Mouse (Mus musculus): ENCODE results near the gene Cacfd1.

Gene Cacfd1

GRCm38 (mm10) chr2:27009714-27010244, at the start of gene Cacfd1:
Cacfd1 (plus strand) TSS chr2:27009926.
- peak; percentile 92 for DNase-seq (ENCODE audit: low read depth)

DNA sequence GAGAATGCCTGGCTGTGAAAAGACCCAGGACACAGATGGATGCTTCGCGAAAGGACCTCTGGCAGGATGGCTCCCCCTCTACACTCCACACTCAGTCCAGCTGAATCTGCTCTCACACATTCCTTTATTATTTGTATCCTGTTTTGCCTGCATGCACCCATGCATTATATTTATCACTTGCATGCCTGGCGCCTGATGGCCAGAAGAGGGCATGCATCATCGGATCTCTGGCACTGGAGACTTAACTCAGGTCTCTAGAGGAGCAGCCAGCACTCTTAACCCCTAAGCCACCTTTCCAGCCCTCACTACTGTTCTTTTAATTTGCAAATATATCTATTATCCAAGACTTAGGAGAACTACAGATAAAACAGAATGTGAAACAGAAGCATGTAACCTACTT, 49.0 kb upstream of the Cacfd1 start:
- peak; percentile 28 for DNase-seq (ENCODE audit: low read depth)

- peak; percentile 97 for DNase-seq (ENCODE audit: low read depth)
These were observed 45.6 kb upstream of the Cacfd1 start, which contains the start of gene Rexo4 for GRCm38 (mm10) chr2:26963923-26964723. Rexo4 (minus strand) TSS chr2:26964386.

DNA sequence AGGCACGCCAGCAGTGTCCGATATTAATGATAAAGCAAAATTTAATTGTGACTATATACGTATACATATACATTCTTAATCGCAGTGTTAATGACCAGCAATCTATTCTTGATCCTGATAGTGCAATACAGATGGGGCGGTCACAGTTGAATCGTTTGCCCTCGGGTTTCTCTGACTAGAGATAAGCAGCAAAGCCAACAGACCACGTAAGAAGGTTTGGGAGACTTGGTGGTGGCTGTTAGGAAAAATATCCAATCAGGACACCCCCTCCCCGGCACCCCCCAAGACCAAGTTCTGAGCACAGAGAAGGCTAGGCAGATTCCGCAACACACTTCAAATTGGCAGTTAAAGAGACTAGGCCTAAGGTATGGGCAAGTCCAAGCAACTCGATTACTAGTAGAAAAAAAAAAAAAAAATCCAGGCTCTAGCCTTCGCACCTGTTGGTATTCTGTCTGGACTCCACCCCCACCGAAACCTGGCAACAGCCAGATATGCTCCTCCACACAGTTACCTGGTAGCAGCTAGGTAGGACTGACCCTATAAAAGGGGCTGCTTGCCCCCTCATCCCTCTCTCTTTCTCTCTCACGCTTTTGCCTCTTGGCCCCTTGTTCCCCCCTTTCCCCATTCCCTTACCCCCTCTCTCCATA, 44.9 kb upstream of the Cacfd1 start:
- no peak for DNase-seq (ENCODE audit: low read depth)

GRCm38 (mm10) chr2:26967262-26967661, 42.5 kb upstream of the Cacfd1 start:
- DNase-seq (ENCODE audit: low read depth): peak; percentile 13

GRCm38 (mm10) chr2:26973116-26973515, 36.6 kb upstream of the Cacfd1 start, which contains the start of gene Adamts13:
Adamts13 (plus strand) TSS chr2:26973416.
- no peak for DNase-seq (ENCODE audit: low read depth)

DNA sequence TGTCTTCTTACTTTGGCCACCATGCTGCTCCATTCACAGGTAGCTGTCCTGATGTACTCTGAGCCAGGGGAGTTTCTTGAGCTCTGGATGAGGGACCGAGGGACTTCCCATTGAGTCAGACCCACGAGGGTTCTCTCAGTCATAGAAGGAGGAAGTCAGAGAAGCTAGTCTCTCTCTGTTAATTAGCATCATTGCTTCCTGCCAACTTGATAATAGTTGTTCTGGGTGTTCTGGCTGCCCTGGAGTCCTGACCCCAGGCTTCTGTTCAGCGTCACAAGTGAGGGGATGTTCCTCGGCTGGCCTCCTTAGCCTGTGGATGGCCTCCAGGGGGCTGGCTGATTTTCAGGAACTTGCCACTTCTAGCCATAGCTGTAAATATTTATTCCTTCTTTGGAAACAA, 35.8 kb upstream of the Cacfd1 start:
- DNase-seq (ENCODE audit: low read depth): no peak

DNA sequence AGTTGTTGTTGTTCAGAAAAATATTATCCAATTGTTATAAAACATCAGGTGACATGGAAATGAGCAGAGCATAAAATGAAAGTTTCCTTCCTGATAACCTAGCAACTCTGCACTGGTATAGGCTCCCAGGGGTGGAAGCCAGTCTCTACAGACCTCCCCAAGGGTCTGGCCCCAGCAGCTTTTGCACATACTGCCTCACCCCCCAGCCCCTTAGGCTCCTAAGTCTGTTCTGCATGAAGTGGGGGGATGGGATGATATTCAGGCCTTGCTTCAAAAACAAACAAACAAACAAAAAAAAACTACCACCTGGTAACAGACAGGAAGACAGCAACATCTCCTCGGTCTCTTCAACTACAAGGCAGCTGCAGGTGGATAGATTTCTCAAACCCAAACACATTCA, 29.4 kb upstream of the Cacfd1 start:
- DNase-seq (ENCODE audit: low read depth): no peak

DNA sequence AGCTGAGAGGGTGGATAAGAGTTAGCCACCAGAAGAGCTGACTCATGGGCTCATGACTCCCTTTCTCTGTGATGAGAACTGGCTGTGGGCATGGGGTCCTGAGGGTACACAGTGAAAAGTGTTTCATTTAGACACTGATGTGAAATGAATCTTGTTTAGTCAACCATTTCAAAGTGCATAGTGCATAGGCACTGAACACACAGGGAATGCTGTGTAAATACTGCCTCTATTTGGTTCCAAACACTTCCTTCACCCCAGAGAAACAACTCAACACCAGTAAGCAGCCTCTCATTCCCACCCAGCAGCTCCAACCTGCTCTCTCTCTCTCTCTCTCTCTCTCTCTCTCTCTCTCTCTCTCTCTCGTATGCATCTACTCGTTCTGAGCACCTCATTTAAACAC, 25.5 kb upstream of the Cacfd1 start:
- DNase-seq (ENCODE audit: low read depth): no peak

GRCm38 (mm10) chr2:26984640-26985039, 25.1 kb upstream of the Cacfd1 start:
- DNase-seq (ENCODE audit: low read depth): no peak

DNA sequence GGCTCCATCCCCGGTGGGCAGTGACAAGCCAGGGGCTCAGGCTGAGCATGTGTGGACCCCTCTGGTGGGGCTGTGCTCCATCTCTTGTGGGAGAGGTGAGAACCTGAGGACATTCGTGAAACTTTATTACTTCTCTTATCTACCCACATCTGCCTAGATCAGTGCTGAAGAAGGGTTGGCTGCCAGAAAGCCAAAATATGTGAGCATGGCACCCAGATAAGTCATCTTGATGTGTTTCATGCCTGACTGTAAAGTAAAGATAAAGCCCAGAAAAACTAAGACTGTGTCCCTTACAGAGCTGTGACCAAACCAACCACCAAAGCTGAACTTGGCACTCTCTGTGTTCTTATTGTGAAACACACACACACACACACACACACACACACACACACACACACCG, 15.8 kb upstream of the Cacfd1 start:
- peak; percentile 7 for DNase-seq (ENCODE audit: low read depth)

DNA sequence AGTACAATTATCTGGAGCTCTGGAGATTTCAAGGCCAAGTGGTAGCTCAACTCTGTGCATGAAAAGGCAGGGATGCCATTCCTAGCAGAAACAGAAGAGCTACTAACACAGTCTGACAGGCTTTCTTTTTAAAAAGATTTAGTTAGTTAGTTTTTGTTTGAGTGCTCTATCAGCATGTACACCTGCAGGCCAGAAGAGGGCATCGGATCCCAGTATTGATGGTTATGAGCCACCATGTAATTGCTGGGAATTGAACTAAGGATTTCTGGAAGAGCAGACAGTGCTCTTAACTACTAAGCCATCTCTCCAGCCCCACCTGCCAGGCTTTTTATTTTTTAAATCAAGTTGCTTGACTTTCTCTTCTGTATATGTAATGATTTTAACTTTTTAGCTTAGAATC, 12.2 kb upstream of the Cacfd1 start:
- peak; percentile 51 for DNase-seq (ENCODE audit: low read depth)

GRCm38 (mm10) chr2:26997993-26998392, 11.7 kb upstream of the Cacfd1 start:
- peak; percentile 42 for DNase-seq (ENCODE audit: low read depth)

- DNase-seq (ENCODE audit: low read depth): no peak
These were observed 3.5 kb upstream of the Cacfd1 start for GRCm38 (mm10) chr2:27006255-27006654.

- DNase-seq (ENCODE audit: low read depth): no peak
These were observed 2.0 kb upstream of the Cacfd1 start for GRCm38 (mm10) chr2:27007701-27008100.

DNA sequence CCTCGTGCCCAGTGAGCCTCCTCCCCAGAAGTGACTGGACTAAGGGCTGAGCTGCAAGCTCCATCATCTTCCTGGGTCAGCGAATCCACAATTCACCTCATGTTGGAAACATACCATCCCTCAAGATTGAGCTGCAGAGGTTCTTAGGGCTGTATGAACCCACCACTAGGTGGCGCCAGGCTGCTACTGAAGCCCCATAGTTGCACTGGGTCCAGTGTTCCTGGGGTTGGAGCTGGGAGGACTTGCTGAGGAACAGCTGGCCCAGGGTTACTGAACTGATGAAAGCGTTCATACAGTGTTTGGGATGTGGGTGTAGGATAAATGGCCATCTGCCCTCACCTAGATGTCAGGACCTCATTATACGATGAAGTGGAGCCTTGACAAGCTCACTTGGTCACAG, 8.1 kb downstream of the Cacfd1 start:
- DNase-seq (ENCODE audit: low read depth): peak; percentile 73

DNA sequence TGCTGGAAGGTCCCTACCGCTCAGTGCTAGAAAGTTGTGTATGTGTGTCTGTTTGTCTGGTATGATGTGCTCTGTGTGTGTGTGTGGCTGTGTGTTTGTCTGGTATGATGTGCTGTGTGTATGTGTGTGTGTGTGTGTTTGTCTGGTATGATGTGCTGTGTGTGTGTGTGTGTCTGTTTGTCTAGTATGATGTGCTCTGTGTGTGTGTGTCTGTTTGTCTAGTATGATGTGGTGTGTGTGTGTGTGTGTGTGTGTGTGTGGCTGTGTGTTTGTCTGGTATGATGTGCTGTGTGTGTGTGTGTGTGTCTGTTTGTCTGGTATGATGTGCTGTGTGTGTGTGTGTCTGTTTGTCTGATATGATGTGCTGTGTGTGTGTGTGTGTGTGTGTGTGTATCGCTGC, 9.8 kb downstream of the Cacfd1 start:
- DNase-seq (ENCODE audit: low read depth): no peak

DNA sequence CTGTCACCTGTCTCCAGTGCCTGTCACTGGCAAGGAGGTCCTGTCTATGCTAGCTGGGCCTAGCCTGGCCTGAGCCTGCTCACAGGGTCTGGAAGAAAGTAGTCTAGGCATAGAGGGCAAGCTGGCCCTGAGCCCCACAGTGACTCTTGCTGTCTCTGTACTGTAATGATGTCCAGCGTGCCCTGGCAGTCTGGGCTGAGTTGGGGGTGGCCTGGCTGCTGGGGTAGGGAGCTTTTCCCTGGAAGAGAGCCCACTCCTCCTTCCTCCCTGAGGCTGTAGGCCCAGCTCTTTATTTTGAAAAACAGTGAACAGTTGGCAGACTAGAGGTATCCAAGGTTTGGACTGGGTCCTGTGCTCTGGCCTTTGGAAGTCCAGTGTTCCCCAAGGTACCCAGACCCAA, 11.4 kb downstream of the Cacfd1 start:
- DNase-seq (ENCODE audit: low read depth): no peak

- no peak for DNase-seq (ENCODE audit: low read depth)
These were observed 12.9 kb downstream of the Cacfd1 start for GRCm38 (mm10) chr2:27022612-27023011.

- no peak for DNase-seq (ENCODE audit: low read depth)
These were observed 14.4 kb downstream of the Cacfd1 start for GRCm38 (mm10) chr2:27024136-27024535.

DNA sequence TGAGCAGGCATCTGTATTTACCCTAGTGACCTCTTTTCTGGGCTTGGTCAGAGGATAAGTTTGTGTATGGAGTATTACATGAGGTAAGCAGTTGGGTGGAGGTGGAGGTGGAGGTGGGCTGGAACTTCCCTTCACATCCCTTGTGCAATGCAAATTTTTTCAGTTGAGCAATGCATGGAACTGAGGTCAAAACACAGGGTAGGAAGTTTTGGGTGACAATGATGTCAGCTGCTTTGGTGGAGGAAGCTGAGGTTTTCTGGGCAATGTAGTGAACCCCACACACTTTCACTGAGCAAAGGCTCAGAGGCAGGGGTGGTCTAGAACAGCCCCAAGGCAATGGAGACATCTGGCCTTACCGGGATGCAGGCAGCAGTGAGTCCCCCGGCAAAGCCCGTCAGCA, 15.8 kb downstream of the Cacfd1 start:
- peak; percentile 73 for DNase-seq (ENCODE audit: low read depth)

GRCm38 (mm10) chr2:27026332-27026731, 16.6 kb downstream of the Cacfd1 start:
- DNase-seq (ENCODE audit: low read depth): no peak

Measured in 416B (cell line).